Mouse (Mus musculus) cerebellum, adult 9-11 months (tissue): ENCODE measurements around the gene Gng8.
A peak's percentile ranks its signal among the peaks of the same experiment; 100 is the strongest.

Experiments used
- DNase-seq: peaks from one replicate; pipeline ENCODE4 v3.0.0; 2022

Gene Gng8

GRCm38 (mm10) chr7:16891641-16892351 lies at the start of gene Gng8:
TSS of gene Gng8 (plus strand) at chr7:16891786.
- peak; percentile 83 for DNase-seq

GRCm38 (mm10) chr7:16842645-16843063 lies 48.9 kb upstream of the Gng8 start, which contains the start of gene Prkd2:
TSS of gene Prkd2 (plus strand) at chr7:16842902.
- peak; percentile 86 for DNase-seq

DNA sequence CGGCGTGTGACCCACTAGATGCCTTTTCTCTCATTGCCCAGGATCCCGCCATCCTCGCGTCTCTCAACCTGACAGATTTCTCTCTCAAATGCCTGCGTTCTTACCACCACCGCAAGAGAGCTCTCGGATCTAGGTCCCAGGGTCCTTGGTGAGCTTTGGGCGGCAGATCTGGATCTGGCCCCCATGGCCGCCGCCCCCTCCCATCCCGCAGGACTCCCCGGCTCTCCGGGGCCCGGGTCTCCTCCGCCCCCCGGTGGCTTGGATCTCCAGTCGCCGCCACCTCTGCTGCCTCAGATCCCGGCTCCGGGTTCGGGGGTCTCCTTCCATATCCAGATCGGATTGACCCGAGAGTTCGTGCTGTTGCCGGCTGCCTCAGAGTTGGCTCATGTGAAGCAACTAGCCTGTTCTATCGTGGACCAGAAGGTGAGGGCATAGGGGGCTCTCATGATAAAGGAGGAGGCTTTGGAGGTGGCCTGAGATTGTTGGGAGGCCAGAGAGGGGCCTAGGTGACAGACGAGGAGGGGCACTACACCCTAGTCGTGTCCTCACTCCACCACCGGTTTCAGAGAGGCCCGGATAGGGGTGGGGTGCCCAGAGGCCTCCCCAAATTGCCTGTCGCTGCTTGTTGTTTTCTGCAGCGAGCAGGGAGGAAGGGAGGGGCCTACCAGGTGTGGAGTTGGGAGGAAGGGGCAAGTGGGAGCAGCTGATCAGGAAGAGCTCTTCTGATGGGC lies 48.0 kb upstream of the Gng8 start:
- peak; percentile 51 for DNase-seq

DNA sequence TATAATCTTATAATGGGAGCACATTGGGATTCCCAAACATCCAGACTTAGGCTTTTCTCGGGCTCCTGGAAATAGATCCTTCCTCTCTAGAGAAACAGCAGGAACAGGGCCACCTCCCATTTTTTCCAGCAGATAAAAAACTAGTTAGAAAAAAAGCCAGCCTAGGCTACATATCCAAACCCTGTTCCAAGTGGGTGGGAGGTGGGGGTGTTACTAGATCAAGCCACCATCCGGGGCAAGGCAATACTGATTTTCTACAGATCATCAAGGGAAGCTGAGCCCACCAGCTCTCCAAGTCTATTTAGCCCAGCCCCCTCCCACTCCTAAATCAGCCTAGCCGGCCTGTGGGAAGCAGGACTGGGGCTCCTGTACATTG lies 46.9 kb upstream of the Gng8 start:
- DNase-seq: no peak

- DNase-seq: no peak
Observed at GRCm38 (mm10) chr7:16845072-16845819, 46.3 kb upstream of the Gng8 start.

DNA sequence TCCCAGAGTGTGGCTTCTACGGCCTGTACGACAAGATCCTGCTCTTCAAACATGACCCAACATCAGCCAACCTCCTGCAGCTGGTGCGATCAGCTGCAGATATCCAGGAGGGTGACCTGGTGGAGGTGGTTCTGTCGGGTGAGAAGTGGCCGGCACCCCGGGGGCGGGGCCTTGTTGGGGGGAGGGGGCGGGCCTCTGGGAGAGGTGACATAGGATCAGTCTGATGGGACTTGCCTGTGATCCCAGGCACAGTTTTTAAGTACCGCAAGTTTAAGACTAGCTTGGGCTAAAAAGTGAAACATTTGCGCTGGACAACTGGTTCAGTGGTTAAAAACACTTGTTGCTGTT lies 45.8 kb upstream of the Gng8 start:
- no peak for DNase-seq

GRCm38 (mm10) chr7:16846775-16847174 lies 44.8 kb upstream of the Gng8 start:
- no peak for DNase-seq

- no peak for DNase-seq
Observed at GRCm38 (mm10) chr7:16847507-16847906, 44.1 kb upstream of the Gng8 start.

DNA sequence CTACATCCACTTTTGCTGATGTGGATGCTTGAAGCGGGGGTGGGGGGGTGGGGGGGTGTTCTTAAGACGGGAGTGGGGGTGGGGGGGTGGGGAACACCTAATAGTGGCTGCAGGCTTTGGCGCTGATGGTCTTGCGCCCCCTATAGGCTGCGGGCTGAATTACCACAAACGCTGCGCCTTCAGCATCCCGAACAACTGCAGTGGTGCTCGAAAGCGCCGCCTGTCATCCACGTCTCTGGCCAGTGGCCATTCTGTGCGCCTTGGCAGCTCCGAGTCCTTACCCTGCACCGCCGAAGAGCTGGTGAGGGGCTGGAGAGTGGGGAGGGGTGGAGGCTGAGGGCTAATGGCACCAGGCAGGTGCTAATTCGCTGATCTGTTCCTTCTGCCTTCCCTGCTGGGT lies 43.0 kb upstream of the Gng8 start:
- peak; percentile 81 for DNase-seq

DNA sequence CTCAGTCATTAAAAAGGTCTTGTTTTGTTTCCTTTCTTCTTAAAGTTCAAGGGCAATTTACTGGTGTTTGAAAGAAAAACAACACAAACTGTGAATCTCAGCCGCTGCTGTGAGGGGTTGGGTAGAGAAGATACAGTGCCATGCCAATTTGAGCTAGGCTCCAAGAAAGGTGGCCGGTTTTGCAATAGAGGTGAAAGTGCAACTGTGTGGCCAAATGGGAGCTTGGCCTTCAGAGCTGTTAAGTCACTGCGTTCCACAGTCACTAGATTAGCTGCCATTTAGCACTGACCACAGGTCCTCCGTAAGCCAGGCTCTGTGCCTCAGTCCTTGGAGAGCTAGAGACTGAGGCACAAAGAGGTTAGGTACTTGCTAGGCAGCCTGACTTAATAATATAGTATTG lies 40.0 kb upstream of the Gng8 start:
- no peak for DNase-seq

DNA sequence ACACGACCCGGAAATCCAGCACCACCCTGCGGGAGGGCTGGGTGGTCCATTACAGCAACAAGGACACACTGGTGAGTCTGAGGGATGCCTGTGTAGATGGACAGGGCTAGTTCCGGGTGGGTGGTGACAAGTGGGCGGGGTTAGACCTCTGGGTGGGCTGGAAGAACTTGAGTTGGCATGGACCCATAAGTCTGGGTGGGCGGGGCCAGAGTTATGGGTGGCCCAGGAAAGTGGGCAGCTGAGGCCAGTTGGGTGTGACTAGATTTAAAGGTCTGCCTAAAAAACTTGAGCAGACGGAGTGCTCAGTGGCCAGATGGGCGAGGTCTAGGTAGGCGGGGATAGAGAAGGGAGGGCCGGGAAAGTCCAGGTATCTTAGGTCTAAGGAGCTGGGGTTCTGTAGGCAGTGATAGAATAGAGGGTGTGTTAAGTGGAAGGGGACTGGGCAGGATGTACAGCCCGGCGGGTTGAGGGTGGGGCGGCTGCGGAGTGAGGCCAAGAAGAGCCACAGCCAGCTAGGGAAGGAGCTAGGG lies 38.2 kb upstream of the Gng8 start:
- no peak for DNase-seq

GRCm38 (mm10) chr7:16858336-16858735 lies 33.2 kb upstream of the Gng8 start:
- no peak for DNase-seq

GRCm38 (mm10) chr7:16859902-16860651 lies 31.5 kb upstream of the Gng8 start:
- no peak for DNase-seq

- DNase-seq: no peak
Observed at GRCm38 (mm10) chr7:16867488-16867887, 24.1 kb upstream of the Gng8 start.

- DNase-seq: peak; percentile 99
Observed at GRCm38 (mm10) chr7:16869497-16869896, 22.1 kb upstream of the Gng8 start.

GRCm38 (mm10) chr7:16871600-16871999 lies 20.0 kb upstream of the Gng8 start:
- DNase-seq: no peak

- no peak for DNase-seq
Observed at GRCm38 (mm10) chr7:16872478-16872877, 19.1 kb upstream of the Gng8 start.

GRCm38 (mm10) chr7:16873392-16873791 lies 18.2 kb upstream of the Gng8 start:
- DNase-seq: no peak

DNA sequence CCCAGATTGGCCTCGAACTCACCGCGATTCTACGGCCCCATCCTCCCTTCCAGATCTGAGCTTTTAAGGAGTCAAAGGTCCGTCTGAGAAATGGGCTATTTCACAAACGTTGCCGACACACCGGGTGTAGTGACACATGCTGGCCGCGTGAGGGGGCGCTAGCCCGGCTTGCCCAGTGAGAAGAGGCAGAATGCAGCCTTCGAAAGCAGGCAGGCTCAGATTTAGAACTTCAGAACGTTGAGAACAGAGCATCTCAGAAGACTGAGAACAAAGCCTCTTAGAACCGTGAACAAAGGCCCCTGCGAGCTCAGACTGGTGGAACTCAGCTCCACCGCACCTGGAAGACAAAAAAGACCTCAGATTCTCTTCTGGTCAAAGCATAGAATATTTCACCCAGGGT lies 17.4 kb upstream of the Gng8 start:
- peak; percentile 85 for DNase-seq

GRCm38 (mm10) chr7:16874756-16875309 lies 16.8 kb upstream of the Gng8 start:
- DNase-seq: peak; percentile 100

DNA sequence AGATGAGACGGTGACA lies 16.5 kb upstream of the Gng8 start, which contains the start of gene Dact3:
Gene Dact3 (plus strand): TSS at position 8 of the 16 bp plus-strand sequence.
- no peak for DNase-seq

- no peak for DNase-seq
Observed at GRCm38 (mm10) chr7:16875326-16875725, 16.3 kb upstream of the Gng8 start.

- DNase-seq: peak; percentile 50
Observed at GRCm38 (mm10) chr7:16876006-16876405, 15.6 kb upstream of the Gng8 start.
